Mouse (Mus musculus): ENCODE results near the gene Nradd.

DNA sequence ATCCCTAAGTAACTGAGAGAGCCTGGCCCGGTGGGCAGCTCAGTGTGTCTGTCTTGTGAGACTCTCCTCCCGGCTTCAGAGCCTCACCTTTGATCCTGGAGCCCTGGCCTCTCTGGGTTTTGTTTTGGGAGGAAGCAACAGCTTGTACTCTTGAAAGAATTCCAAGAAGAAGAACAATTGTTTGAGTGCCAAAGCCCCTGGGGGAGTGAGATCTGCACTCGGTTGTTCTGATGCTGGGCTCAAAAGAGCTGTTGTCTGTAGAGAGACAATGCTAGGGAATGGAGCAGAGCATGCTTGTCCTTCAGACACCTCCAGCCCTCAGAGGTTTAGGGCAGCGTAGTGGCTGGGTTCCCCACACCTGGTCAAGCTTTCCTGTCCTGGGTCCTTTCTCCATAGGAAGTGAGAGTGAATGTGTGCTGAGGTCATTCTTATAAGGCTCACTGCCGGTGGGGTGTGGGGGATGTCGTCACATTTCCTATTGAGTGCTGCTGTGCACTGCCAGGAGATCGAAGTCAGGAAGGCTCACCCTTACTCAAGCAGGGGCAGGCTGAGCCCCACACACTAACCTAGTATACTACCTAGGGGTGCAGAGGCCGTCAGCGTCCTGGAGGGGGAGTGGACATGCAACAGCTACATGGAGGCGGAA lies 49.0 kb upstream of the Nradd start:
- TF ChIP-seq POLR2A (IDR thresholded peaks at IDR 0.05; ENCODE audit: low read depth, low read length), result no peak
- TF ChIP-seq CTCF (IDR thresholded peaks at IDR 0.05; ENCODE audit: extremely low read depth, insufficient read length, insufficient replicate concordance, low read depth, low read length), result no peak

Data from small intestine, adult 2 months (tissue).